Mouse (Mus musculus) MEL (cell line): ENCODE data around the gene Rcl1. TPM values are rescaled to one million over a fixed set of nuclear protein-coding genes. Genes with fewer than 3 reads are reported as not detected.

Experiments used
- DNase-seq: peaks from one replicate; pipeline ENCODE4 v3.0.0; 2011; ENCODE audit warnings: low read depth, low spot score
- H3K27ac ChIP-seq: 2 replicates; pipeline ENCODE4 v1.5.1; 2012; ENCODE audit warnings: low read depth, mild to moderate bottlenecking, control low read depth, low read length, moderate library complexity; ENCODE audit not compliant: control insufficient read depth
- H3K27me3 ChIP-seq, 2 experiments: fragments of 150-350 bp in 1 of 2; sonication (generic) in 1 of 2; 2 replicates each; pipeline ENCODE4 v1.6.1; 2012; ENCODE audit warnings: low read length in 2 of 2, mild to moderate bottlenecking in 2 of 2, improper control_type of control experiment in 1 of 2, moderate library complexity in 1 of 2; ENCODE audit not compliant: insufficient read depth in 2 of 2, control insufficient read depth in 1 of 2
- H3K36me3 ChIP-seq, 2 experiments: 2 replicates each; pipeline ENCODE4 v1.6.1; 2012 to 2014; ENCODE audit warnings: low read length in 2 of 2, improper control_type of control experiment in 1 of 2, inconsistent platforms in 1 of 2, mild to moderate bottlenecking in 1 of 2; ENCODE audit not compliant: insufficient read depth in 2 of 2, control insufficient read depth in 1 of 2
- H3K4me1 ChIP-seq, 2 experiments: fragments of 150-350 bp in 1 of 2; sonication (generic) in 1 of 2; 2 replicates each; pipeline ENCODE4 v1.6.1; 2012; ENCODE audit warnings: low read length in 2 of 2, improper control_type of control experiment in 1 of 2, mild to moderate bottlenecking in 1 of 2; ENCODE audit not compliant: insufficient read depth in 2 of 2, control insufficient read depth in 1 of 2
- H3K4me3 ChIP-seq, 2 experiments: fragments of 150-350 bp in 1 of 2; sonication (generic) in 1 of 2; 2 replicates each; pipeline ENCODE4 v1.5.1; 2012; ENCODE audit warnings: low read depth in 2 of 2, low read length in 2 of 2, mild to moderate bottlenecking in 2 of 2, moderate library complexity in 2 of 2, control low read depth in 1 of 2, improper control_type of control experiment in 1 of 2; ENCODE audit not compliant: control insufficient read depth in 1 of 2, insufficient read depth in 1 of 2
- H3K79me2 ChIP-seq: 2 replicates; pipeline ENCODE4 v1.6.1; 2012; ENCODE audit warnings: mild to moderate bottlenecking, low read length, moderate library complexity; ENCODE audit not compliant: control insufficient read depth, poor library complexity, insufficient read depth
- H3K9ac ChIP-seq: 2 replicates; pipeline ENCODE4 v1.6.1; 2012; ENCODE audit warnings: low read depth, mild to moderate bottlenecking, control low read depth, low read length, moderate library complexity; ENCODE audit not compliant: control insufficient read depth, poor library complexity, severe bottlenecking
- H3K9me3 ChIP-seq: fragments of 150-350 bp; sonication (generic); replicated peaks from 2 replicates; pipeline ENCODE4 v1.6.1; 2012; ENCODE audit warnings: mild to moderate bottlenecking, low read length, improper control_type of control experiment, moderate library complexity; ENCODE audit not compliant: insufficient read depth
- CHD1 ChIP-seq: IDR thresholded peaks from 2 replicates; pipeline ENCODE4 v1.6.1; 2012; ENCODE audit warnings: low read depth, mild to moderate bottlenecking, inconsistent platforms, low read length, improper control_type of control experiment
- E2F4 ChIP-seq: IDR thresholded peaks from 2 replicates; pipeline ENCODE4 v1.6.1; 2011; ENCODE audit warnings: low read depth, low read length, improper control_type of control experiment, borderline replicate concordance
- ETS1 ChIP-seq: IDR thresholded peaks from 2 replicates; pipeline ENCODE4 v1.6.1; 2012; ENCODE audit warnings: low read depth, mild to moderate bottlenecking, inconsistent platforms, low read length, improper control_type of control experiment, moderate library complexity
- GABPA ChIP-seq: IDR thresholded peaks from 2 replicates; pipeline ENCODE4 v1.6.1; 2012; ENCODE audit warnings: low read depth, mild to moderate bottlenecking, inconsistent platforms, low read length, improper control_type of control experiment, moderate library complexity
- HCFC1 ChIP-seq: IDR thresholded peaks from 2 replicates; pipeline ENCODE4 v1.6.1; 2012; ENCODE audit warnings: low read depth, mild to moderate bottlenecking, inconsistent platforms, low read length, improper control_type of control experiment, moderate library complexity
- JUND ChIP-seq: IDR thresholded peaks from 2 replicates; pipeline ENCODE4 v1.6.1; 2011; ENCODE audit warnings: low read depth, mild to moderate bottlenecking, improper control_type of control experiment, low read length
- MAFK ChIP-seq: IDR thresholded peaks from 2 replicates; pipeline ENCODE4 v1.6.1; 2011; ENCODE audit warnings: low read depth, mild to moderate bottlenecking, low read length, improper control_type of control experiment, borderline replicate concordance
- MAX ChIP-seq: IDR thresholded peaks from 2 replicates; pipeline ENCODE4 v1.6.1; 2011; ENCODE audit warnings: low read length, improper control_type of control experiment
- MAZ ChIP-seq: IDR thresholded peaks from 2 replicates; pipeline ENCODE4 v1.6.1; 2012; ENCODE audit warnings: low read depth, mild to moderate bottlenecking, inconsistent platforms, low read length, improper control_type of control experiment
- MEF2A ChIP-seq: IDR thresholded peaks from 2 replicates; pipeline ENCODE4 v1.6.1; 2014; ENCODE audit warnings: low read depth, mild to moderate bottlenecking, inconsistent platforms, low read length, improper control_type of control experiment; ENCODE audit not compliant: poor library complexity, insufficient replicate concordance, severe bottlenecking; ENCODE audit errors: extremely low read depth
- MXI1 ChIP-seq: IDR thresholded peaks from 2 replicates; pipeline ENCODE4 v1.6.1; 2011; ENCODE audit warnings: mild to moderate bottlenecking, low read depth, low read length, improper control_type of control experiment
- MYB ChIP-seq: IDR thresholded peaks from 2 replicates; pipeline ENCODE4 v1.6.1; 2011; ENCODE audit warnings: mild to moderate bottlenecking, low read depth, low read length, improper control_type of control experiment
- NRF1 ChIP-seq: IDR thresholded peaks from 2 replicates; pipeline ENCODE4 v1.6.1; 2014; ENCODE audit warnings: low read depth, mild to moderate bottlenecking, inconsistent platforms, low read length, improper control_type of control experiment, moderate library complexity; ENCODE audit not compliant: poor library complexity, insufficient read depth, severe bottlenecking
- POLR2AphosphoS2 ChIP-seq: IDR thresholded peaks from 2 replicates; pipeline ENCODE4 v1.6.1; 2011; ENCODE audit warnings: low read length, improper control_type of control experiment
- POLR2AphosphoS5 ChIP-seq: IDR thresholded peaks from 2 replicates; pipeline ENCODE4 v1.6.1; 2012; ENCODE audit warnings: low read depth, borderline replicate concordance, mild to moderate bottlenecking, inconsistent platforms, low read length, moderate library complexity, mixed read lengths
- RAD21 ChIP-seq: IDR thresholded peaks from 2 replicates; pipeline ENCODE4 v1.6.1; 2011; ENCODE audit warnings: mild to moderate bottlenecking, low read depth, low read length, improper control_type of control experiment
- RCOR1 ChIP-seq: IDR thresholded peaks from 2 replicates; pipeline ENCODE4 v1.6.1; 2012; ENCODE audit warnings: low read depth, mild to moderate bottlenecking, inconsistent platforms, low read length, improper control_type of control experiment
- SIN3A ChIP-seq: IDR thresholded peaks from 2 replicates; pipeline ENCODE4 v1.6.1; 2012; ENCODE audit warnings: low read length, improper control_type of control experiment, inconsistent platforms
- TAL1 ChIP-seq: IDR thresholded peaks from 2 replicates; pipeline ENCODE4 v1.6.1; 2012; ENCODE audit warnings: mild to moderate bottlenecking, inconsistent platforms, low read length, moderate library complexity, mixed read lengths
- UBTF ChIP-seq: IDR thresholded peaks from 2 replicates; pipeline ENCODE4 v1.6.1; 2012; ENCODE audit warnings: low read depth, mild to moderate bottlenecking, inconsistent platforms, low read length, improper control_type of control experiment, moderate library complexity, borderline replicate concordance; ENCODE audit not compliant: insufficient read depth
- USF1 ChIP-seq: IDR thresholded peaks from 2 replicates; pipeline ENCODE4 v1.6.1; 2014; ENCODE audit warnings: low read depth, mild to moderate bottlenecking, inconsistent platforms, low read length, improper control_type of control experiment, moderate library complexity
- USF2 ChIP-seq, 2 experiments: IDR thresholded peaks; 2 replicates each; pipeline ENCODE4 v1.6.1; 2011 to 2012; ENCODE audit warnings: improper control_type of control experiment in 2 of 2, low read length in 2 of 2, borderline replicate concordance in 1 of 2, inconsistent platforms in 1 of 2, low read depth in 1 of 2, mild to moderate bottlenecking in 1 of 2; ENCODE audit not compliant: insufficient read depth in 1 of 2
- ZC3H11A ChIP-seq: IDR thresholded peaks from 2 replicates; pipeline ENCODE4 v1.6.1; 2012; ENCODE audit warnings: low read depth, mild to moderate bottlenecking, inconsistent platforms, low read length, improper control_type of control experiment
- ZMIZ1 ChIP-seq: IDR thresholded peaks from 2 replicates; pipeline ENCODE4 v1.6.1; 2012; ENCODE audit warnings: low read depth, mild to moderate bottlenecking, inconsistent platforms, low read length, improper control_type of control experiment, moderate library complexity
- polyA plus RNA-seq, 2 experiments: library from polyadenylated mRNA; stranded (reverse) in 1 of 2; unstranded in 1 of 2; fragments of >175 nt in 1 of 2; fragments of >200 nt in 1 of 2; gene quantifications; 2 replicates each; pipeline versions ENCODE4 v1.2.1 to v1.2.4; 2012; ENCODE audit warnings: low replicate concordance in 2 of 2, low read depth in 1 of 2; ENCODE audit not compliant: insufficient read length in 2 of 2, insufficient read depth in 1 of 2, missing spikeins in 1 of 2
- total RNA-seq: library from RNA; depleted of rRNA; stranded (reverse); fragments of 300-350 nt; gene quantifications from 2 replicates; pipeline ENCODE4 v1.2.3, GENCODE M21; 2012

The Rcl1 gene
- total and polyA plus RNA-seq, 3 experiments, result 86.4 to 122 TPM; not detected in 1

GRCm38 (mm10) chr19:29142307-29142706 is 41.1 kb downstream of the Rcl1 start:
- Histone ChIP-seq H3K27me3 (no peaks in the 10 kb centered on the region), H3K36me3 (peaks cover 2 to 22% of the 10 kb centered on the region in 2 experiments), H3K9me3 (no peaks in the 10 kb centered on the region), H3K4me1 (peaks cover 14 to 19% of the 10 kb centered on the region in 2 experiments), H3K79me2 (no peaks in the 10 kb centered on the region), H3K27ac (no peak overlapping the region), H3K4me3 (no peak overlapping the region), H3K9ac (no peak overlapping the region)
- TF ChIP-seq SIN3A, result no peak
- no peak for TF ChIP-seq RCOR1
- no peak for TF ChIP-seq ZC3H11A
- TF ChIP-seq MAZ, result no peak
- TF ChIP-seq CHD1, result no peak
- TF ChIP-seq RAD21, result no peak
- TF ChIP-seq TAL1, result no peak
- no peak for TF ChIP-seq ETS1
- no peak for TF ChIP-seq POLR2AphosphoS2
- no peak for TF ChIP-seq ZMIZ1
- no peak for TF ChIP-seq NRF1
- TF ChIP-seq USF2 (IDR thresholded peaks at IDR 0.05; ENCODE audit: borderline replicate concordance in 1 of 2, insufficient read depth in 1 of 2, low read depth in 1 of 2, low read length in 2 of 2), result no peak
- no peak for TF ChIP-seq MAX
- no peak for TF ChIP-seq E2F4
- TF ChIP-seq MAFK, result no peak
- TF ChIP-seq POLR2AphosphoS5, result no peak
- TF ChIP-seq UBTF, result no peak
- no peak for TF ChIP-seq HCFC1
- no peak for DNase-seq

- Histone ChIP-seq H3K79me2 (no peaks in the 10 kb centered on the region), H3K4me1 (peaks cover 1 to 3% of the 10 kb centered on the region in 2 experiments; a peak in 2 of 4 replicates), H3K36me3 (peaks cover 2 to 5% of the 10 kb centered on the region in 2 experiments; a peak in 3 of 4 replicates), H3K27ac (no peak overlapping the region), H3K9me3 (no peaks in the 10 kb centered on the region), H3K27me3 (no peaks in the 10 kb centered on the region), H3K9ac (no peak overlapping the region), H3K4me3 (no peak overlapping the region)
- no peak for DNase-seq
- no peak for TF ChIP-seq JUND
- TF ChIP-seq MYB, result no peak
- TF ChIP-seq USF2 (IDR thresholded peaks at IDR 0.05; ENCODE audit: borderline replicate concordance in 1 of 2, insufficient read depth in 1 of 2, low read depth in 1 of 2, low read length in 2 of 2), result no peak
- no peak for TF ChIP-seq TAL1
- no peak for TF ChIP-seq USF1
- no peak for TF ChIP-seq MXI1
- TF ChIP-seq GABPA, result no peak
- TF ChIP-seq RCOR1, result no peak
- no peak for TF ChIP-seq MEF2A
- no peak for TF ChIP-seq POLR2AphosphoS2
- no peak for TF ChIP-seq CHD1
- no peak for TF ChIP-seq ZMIZ1
Measured at GRCm38 (mm10) chr19:29145421-29145820, 44.2 kb downstream of the Rcl1 start.
